8 mouse cellular contexts compared by ENCODE assay signal in the genomic region with DNA sequence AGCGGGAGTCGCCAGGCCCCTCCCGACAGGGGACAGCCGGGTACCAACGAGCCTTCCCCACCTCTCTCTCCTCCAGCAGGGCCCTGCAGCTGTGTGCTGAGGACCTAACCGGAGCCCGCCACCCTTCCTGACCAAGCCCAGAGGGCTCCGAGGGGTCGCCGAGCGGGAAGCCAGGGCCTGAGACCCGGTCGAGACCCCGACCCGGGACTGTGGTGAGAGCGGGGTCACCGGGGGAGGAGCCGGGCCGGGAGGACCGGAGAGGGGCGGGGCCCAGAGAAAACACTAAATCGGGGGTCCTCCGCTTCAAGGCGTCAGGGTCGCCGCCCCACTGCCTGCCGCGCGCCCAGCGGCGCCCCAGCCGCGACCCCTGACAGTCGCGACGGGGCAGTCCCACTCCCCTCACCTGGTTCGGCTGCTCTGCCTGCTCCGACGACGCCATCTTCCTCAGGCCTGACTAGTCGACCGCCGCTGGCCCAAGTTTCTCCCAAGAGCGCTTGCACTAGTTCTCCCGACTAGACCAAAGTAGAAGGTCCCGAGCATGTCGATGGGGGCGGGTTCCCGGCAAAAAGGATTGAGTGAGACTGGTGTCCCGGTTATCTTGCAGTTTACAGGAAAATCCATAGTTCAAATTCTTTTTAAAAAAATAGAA. TPM values are rescaled to one million over a fixed set of nuclear protein-coding genes. Genes with fewer than 3 reads are reported as not detected.
DNase-seq lines count a peak whose midpoint lies in the region; ATAC-seq lines count a peak whose summit lies in the region.

A gene (minus strand): TSS at position 508 of the 649 bp plus-strand sequence.

- peak within 1 kb of the TSS; percentile 68 for H3K27ac ChIP-seq in hindbrain, embryonic 16.5 days (ENCODE audit: low read depth, low read length)
- peak within 1 kb of the TSS; percentile 36; the same call in 1 of the 2 replicates for H3K27ac ChIP-seq in macrophage

- DNase-seq in T-cell, adult 2 months (ENCODE audit: low spot score): peak; percentile 83
- peak; percentile 91 for DNase-seq in cerebellum, postnatal 36 days
- peak; percentile 93 for DNase-seq in gastrocnemius, adult 18-20 months (ENCODE audit: low spot score)
- peak; percentile 91 to 93 for DNase-seq in left cerebral cortex, adult 18-20 months (ENCODE audit: low spot score in 2 of 2)
- DNase-seq in right cerebral cortex, adult 18-20 months: peak; percentile 94
- DNase-seq in urinary bladder, postnatal 10 days (ENCODE audit: low spot score): peak; percentile 61

- peak within 1 kb of the TSS; percentile 94 for H3K9ac ChIP-seq in hindbrain, embryonic 16.5 days (ENCODE audit: low read depth, low read length)

- H3K27me3 ChIP-seq in hindbrain, embryonic 16.5 days (replicated peaks; ENCODE audit: control insufficient read depth, insufficient read depth, low read length): no peaks in the 10 kb centered on the region

- peak within 1 kb of the TSS; percentile 95 for H3K4me3 ChIP-seq in hindbrain, embryonic 16.5 days (ENCODE audit: low read length)
- H3K4me3 ChIP-seq in macrophage (ENCODE audit: inconsistent target): peak within 1 kb of the TSS; percentile 93

- 0% methylated on average over 37 of the region's 50 CpGs for WGBS in hindbrain, embryonic 16.5 days
- WGBS in macrophage (ENCODE audit: missing documents): 1% methylated on average over 49 of the region's 50 CpGs

- H3K9me3 ChIP-seq in hindbrain, embryonic 16.5 days (ENCODE audit: control insufficient read depth, low read length): no peaks in the 10 kb centered on the region

- H3K79me2 ChIP-seq in macrophage (ENCODE audit: inconsistent target): peaks cover 45% of the 10 kb centered on the region

- H3K36me3 ChIP-seq in hindbrain, embryonic 16.5 days (ENCODE audit: control insufficient read depth, insufficient read depth, low read length): no peaks in the 10 kb centered on the region
- H3K36me3 ChIP-seq in macrophage (ENCODE audit: inconsistent target): no peaks in the 10 kb centered on the region

- H3K4me1 ChIP-seq in hindbrain, embryonic 16.5 days (ENCODE audit: control insufficient read depth, insufficient read depth, low read depth, low read length): peaks cover 14% of the 10 kb centered on the region

- peak within 1 kb of the TSS; percentile 98 for H3K4me2 ChIP-seq in hindbrain, embryonic 16.5 days (ENCODE audit: low read length)

- peak; percentile 83 for ATAC-seq in hindbrain, embryonic 16.5 days

RNA-seq across cellular contexts. Expression of the gene that starts here (rescaled TPM):
- total RNA-seq in gastrocnemius, adult 18-20 months (2021): 10 to 100 TPM; 22.8 to 24.0 TPM
- polyA plus RNA-seq in hindbrain, embryonic 16.5 days (2015; fragmentation: Nextera tagmentation; extraction: Ambion mirVana): 62.4 and 63.9 TPM in 2 replicates
- total RNA-seq in left cerebral cortex, adult 18-20 months (2021): 10 to 100 TPM; 52.1 to 55.0 TPM
- total RNA-seq in macrophage (2018; cell fraction: chromatin; rRNA removed): 10 to 100 TPM in 24 of 26 experiments, 1 to 10 TPM in 2; 7.7 to 49.9 (median 40.5) TPM
- 10 to 100 TPM; 22.5 to 35.7 (median 30.5) TPM for total RNA-seq in macrophage (2018; cell fraction: cytosol; rRNA removed)
- total RNA-seq in macrophage (2018; cell fraction: nucleus; rRNA removed): 10 to 100 TPM; 13.7 to 39.1 (median 29.2) TPM
- 21.4 to 30.8 TPM (median 22.4 TPM) in 3 replicates for polyA plus RNA-seq in macrophage (2018)

Comparison
In these comparisons a context has a peak if more than half of its experiments do, and no peak if none do; other contexts are left out.
1. Peak in every context shown above with its lines: DNase-seq, ATAC-seq, H3K4me3 ChIP-seq and H3K27ac ChIP-seq.